Mouse (Mus musculus) left cerebral cortex, adult 11 months (tissue): Measurements from ENCODE around the gene Nipal3.

Experiments
- DNase-seq: peaks from one replicate; pipeline ENCODE4 v3.0.0; 2022; ENCODE audit warnings: low spot score

Gene Nipal3

GRCm38 (mm10) chr4:135505794-135506193, 11.0 kb upstream of the Nipal3 start:
- no peak for DNase-seq

DNA sequence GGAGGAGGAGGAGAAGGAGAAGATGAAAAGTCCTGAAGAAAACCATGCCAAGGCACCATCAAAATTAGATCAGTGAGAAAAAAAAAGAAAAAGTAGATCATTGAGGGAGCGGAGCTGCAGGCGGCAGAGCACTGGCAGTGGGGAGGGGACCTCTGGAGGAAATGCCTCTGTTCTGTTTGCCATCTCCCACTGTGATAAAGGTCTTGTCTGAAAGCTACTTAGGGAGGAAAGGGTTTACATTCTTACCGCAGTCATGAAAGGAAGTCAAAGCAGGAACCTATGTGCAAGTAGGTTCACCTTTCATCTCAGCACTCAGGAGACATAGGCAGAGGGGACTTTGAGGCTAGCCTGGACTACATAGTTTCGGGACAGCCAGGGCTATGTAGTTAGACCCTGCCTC, 6.7 kb upstream of the Nipal3 start:
- no peak for DNase-seq

DNA sequence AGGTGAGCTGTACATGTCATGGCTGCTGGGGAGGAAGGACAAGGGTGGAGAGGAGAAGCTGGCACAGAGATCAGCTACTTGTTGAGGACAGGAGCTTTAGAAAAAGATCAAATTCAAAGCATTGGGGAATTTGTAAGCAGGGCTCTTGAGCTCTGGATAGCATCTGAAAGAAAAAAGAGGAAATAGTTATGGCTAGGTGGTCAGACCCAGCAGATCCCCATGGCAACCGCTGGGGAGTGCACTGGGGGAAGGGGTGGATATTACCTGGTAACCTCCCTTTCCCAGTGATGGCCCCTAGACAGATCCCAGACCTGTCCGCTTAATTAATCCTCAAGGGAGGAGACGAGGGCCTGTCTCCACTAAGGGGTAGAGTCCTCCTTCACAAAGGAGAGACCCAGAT, 5.0 kb upstream of the Nipal3 start:
- DNase-seq: no peak

DNA sequence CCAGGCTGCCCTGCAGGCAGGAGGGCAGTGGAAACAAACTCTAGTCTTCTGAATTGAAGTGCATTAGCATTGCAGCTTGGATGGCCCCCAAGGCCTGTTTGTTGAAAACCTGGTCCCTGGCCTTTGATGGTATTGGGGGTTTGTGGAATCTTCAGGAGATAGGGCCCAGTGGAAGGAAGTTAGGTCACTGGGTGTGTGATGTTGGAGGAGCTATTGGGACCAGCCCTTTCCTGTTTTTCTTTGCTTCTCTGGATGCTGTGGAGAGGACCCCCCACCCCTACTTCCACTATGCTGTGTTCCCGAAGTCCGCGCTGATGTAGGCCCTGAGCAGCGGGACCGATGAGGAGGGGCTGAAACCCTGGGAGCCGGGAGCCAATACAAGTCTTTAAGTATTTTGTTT, 3.3 kb upstream of the Nipal3 start:
- DNase-seq: no peak

DNA sequence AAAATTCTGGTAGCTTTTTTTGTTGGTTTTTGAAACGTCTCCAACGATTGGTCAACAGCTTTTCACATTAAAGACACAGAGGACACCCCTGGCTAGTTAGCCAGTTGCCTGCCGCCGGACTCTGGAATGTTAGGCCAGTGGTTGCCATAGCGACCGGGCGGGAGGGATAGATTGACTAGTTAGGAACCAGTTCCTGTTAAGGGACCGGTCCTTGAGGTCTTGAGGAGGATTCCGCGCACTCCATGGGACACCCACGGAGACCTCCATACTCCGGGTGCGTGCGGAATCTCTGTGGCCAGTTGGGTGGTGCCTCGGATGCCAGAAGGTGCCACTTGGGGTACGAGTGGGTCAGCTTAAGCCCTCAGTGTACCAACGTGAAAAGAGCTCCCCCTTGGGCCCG, 972 bp upstream of the Nipal3 start:
- no peak for DNase-seq

- no peak for DNase-seq
Observed at GRCm38 (mm10) chr4:135495397-135495791, 556 bp upstream of the Nipal3 start.

- no peak for DNase-seq
Observed at GRCm38 (mm10) chr4:135493691-135494520, 932 bp downstream of the Nipal3 start.

DNA sequence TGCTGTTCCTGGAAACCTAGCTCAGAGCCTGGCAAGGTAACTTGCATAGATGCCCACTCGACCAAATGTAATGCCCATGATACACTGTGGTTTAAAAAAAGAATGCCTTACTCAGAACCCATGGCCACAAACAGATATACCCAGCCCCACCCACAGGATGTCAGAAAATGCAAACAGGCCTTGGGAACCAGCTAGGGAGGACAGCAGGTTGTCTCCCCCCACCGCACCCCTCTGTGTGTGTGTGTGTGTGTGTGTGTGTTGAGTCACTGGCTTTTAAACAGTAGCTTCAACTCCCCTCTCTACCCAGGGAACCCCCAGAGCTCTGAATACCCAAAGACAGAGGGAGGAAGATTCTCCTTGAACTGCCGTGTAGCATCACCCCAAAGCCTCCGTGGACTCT, 1.6 kb downstream of the Nipal3 start:
- no peak for DNase-seq

DNA sequence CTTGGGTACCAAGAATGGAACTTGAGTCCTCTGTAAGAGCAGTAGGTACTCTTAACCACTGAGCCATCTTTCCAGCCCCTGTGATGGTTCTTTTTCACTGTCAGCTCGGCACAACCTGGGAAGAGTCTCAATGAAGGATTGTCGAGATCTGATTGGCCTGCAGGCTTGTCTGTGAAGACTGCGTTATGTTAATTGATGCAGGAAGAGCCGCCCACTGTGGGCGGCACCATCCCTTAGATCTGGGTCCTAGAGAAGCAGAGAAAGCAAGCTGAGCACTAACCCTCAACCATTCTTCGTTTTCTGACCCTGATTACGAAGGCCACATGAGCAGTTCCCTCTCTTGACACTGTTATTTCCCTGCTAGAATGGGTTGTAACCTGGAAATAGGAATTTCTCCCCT, 5.6 kb downstream of the Nipal3 start:
- no peak for DNase-seq

DNA sequence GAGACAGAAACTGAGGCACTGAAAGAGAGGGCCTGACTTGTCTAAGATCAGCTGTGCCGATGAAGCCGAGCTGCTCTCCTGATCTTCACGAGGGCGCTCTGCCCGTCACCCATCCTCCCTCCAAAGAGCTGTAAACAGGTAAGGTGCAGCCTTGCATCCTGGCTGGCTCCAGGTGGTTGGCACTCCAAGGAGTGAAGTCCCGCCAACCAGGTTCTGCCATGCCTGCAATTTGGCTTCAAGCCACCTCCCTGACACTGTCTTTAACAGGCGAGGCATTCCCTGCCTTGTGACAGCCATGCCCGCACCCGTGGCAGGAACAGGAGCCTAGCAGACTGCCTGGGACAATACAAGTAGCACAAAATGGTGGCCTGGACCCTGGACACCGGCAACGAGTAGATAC, 8.5 kb downstream of the Nipal3 start:
- no peak for DNase-seq

DNA sequence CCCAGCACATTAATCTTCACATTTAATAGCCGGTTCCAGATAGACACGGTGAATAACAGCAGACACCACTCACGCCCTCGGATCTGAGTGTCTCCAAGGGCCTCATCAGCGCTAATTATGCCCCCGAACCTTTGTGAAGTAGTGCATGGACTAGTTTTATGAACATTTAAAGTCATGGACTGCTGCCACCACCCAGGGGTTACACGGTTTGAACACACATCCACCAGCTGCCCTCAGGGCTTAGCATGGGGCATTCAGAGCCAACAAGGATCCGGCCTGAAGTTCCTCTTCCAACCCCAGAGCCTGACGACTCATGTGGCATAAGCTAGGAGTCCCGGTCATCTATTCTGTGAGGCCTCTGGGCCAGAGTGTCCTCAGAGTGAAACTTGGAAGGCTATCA, 9.8 kb downstream of the Nipal3 start:
- no peak for DNase-seq

DNA sequence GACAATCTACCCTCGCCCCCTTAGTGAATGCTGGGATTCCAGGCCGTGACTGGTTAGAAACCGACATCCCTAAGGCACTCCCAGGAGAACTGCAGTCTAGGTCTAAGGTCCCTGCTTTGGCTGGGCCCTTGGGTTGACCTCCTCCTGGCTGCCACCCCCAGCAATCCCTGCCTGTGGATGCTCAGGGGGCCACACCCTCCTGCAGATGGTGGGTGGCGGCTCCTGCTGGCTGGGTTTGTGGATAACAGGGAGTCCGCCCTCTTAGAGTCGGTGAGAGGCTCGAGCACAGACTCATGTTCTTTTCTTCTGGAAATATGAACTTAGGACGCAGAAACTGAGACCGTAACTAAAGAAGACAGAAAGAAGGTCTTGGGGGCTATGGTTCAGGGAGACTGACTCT, 14.5 kb downstream of the Nipal3 start:
- no peak for DNase-seq

- DNase-seq: no peak
Observed at GRCm38 (mm10) chr4:135477851-135478250, 17.0 kb downstream of the Nipal3 start.

DNA sequence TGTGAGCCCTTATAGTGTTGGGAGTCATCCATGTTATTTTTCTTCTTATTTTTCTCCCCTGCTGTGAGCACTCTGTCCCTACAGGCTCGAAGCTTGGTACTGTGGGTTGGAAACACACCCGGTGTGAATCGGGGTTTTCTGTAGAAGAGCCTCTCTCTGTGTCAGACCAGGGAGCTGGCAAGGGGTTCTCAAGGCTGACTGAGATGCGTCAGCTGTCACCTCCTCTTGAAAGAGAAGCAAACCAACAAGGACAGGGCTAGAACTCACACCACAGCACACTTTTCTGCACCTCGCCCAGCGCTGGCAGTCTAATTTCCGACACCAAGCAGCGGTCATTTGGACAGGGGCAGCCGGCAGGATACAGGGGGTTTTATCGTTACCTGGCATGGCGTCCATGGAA, 31.4 kb downstream of the Nipal3 start:
- DNase-seq: no peak

DNA sequence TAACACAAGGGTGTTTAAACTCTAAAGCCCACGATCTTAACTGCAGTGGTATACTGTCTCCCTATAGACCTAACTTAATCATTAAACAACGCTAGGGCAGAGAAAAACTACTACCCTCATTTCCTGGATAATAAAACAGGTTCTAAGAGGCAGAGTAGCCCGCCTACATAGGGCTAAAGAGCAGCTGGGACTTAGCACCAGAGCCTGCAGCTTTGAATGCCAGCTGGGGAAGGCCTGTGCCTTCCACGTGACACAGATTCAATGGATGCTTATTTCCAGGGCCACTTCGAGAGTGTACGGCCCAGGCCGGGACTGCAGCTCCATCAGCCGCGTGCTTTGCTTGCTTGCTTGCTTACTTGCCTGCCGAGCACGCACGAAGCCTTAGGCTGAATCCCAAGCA, 41.3 kb downstream of the Nipal3 start:
- DNase-seq: no peak

GRCm38 (mm10) chr4:135453164-135453563, 41.7 kb downstream of the Nipal3 start:
- no peak for DNase-seq

- DNase-seq: no peak
Observed at GRCm38 (mm10) chr4:135451360-135452015, 43.4 kb downstream of the Nipal3 start.

- DNase-seq: no peak
Observed at GRCm38 (mm10) chr4:135442473-135442872, 52.4 kb downstream of the Nipal3 start.

GRCm38 (mm10) chr4:135439904-135440522, 54.8 kb downstream of the Nipal3 start:
- DNase-seq: no peak

DNA sequence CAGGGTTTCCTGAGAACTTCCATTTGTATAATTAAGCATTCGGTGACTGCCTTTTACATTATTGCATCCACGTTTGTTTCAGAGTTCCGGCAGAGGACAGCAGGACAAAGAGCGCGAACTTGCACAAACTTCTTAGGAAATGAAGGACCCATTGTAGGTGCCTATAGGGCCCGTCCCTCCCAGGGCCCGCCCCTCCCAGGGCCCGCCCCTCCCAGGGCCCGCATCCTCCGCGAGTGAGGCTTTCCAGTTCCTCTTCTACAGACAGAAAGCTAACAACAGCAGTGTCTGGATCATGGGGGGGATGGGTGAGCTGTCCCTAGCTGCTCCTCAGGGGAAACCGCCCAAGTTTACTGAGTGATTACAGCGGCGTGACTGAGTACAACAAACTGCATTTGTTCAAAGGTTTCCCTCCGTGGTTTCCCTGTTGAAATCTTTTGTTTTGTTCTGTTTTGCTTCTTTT, 55.6 kb downstream of the Nipal3 start:
- no peak for DNase-seq

DNA sequence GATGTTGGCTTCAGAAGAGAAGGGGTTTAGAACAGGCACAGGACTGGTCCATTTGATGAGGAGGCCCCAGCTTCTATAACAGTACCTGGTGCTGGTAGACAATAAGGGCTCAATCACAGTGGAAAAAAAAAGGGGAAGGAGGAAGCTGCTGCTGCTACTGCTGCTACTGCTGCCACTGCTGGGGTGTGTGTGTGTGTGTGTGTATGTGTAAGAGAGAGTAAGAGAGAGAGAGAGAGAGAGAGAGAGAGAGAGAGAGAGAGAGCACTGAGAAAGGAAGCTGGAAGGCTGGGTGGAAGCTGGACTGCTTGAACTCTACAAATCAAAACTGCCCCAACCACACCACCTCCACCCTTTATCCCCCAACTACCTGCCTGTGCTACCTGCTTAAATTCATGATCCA, 56.9 kb downstream of the Nipal3 start:
- no peak for DNase-seq

GRCm38 (mm10) chr4:135436291-135436690, 58.5 kb downstream of the Nipal3 start:
- DNase-seq: no peak

DNA sequence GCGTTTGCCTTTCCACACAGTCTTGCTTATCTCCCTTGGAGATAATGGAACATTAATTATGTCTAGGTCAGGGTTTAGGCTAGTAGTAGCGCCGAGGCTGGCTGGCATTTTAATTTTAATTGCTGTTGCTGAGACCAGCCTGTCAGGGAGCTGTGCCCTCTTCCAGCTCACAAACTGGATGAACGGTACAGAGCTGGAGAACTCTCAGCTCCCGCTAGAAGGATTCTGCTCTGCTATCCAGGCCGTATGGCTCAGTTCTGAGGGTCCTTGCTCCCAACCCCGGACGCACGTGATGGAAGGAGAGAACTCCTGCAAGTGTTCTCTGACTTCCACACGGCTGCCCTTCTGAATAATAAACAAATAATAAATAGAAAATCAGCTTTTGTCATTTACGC, 60.4 kb downstream of the Nipal3 start:
- no peak for DNase-seq
